Mouse (Mus musculus) liver, embryonic 14.5 days (tissue): ENCODE measurements around the gene Spats2. TPM values are rescaled to one million over a fixed set of nuclear protein-coding genes. Genes with fewer than 3 reads are reported as not detected.

ENCODE experiments used
- ATAC-seq: fragments of 200-750 bp; cut with Nextera tagmentation; 2 replicates; pipeline ENCODE4 v1.8.0; 2017; ENCODE audit warnings: moderate number of reproducible peaks, mild to moderate bottlenecking, moderate library complexity; ENCODE audit not compliant: insufficient read depth
- DNase-seq, 3 experiments: peaks; one replicate each; pipeline ENCODE4 v3.0.0-alpha.2; 2012 to 2013; ENCODE audit warnings: low read depth in 3 of 3, low spot score in 3 of 3
- H3K27ac ChIP-seq: fragments of 300-500 bp; sonication (generic); 2 replicates; pipeline ENCODE4 v1.5.1; 2014; ENCODE audit warnings: moderate library complexity, mild to moderate bottlenecking, control low read depth, inconsistent platforms
- H3K27me3 ChIP-seq: fragments of 300-500 bp; sonication (generic); 2 replicates; pipeline ENCODE4 v1.6.1; 2014; ENCODE audit warnings: mild to moderate bottlenecking, low read length, moderate library complexity; ENCODE audit not compliant: control insufficient read depth, insufficient read depth
- H3K36me3 ChIP-seq: fragments of 300-500 bp; sonication (generic); replicated peaks from 2 replicates; pipeline ENCODE4 v1.6.1; 2014; ENCODE audit warnings: low read depth; ENCODE audit not compliant: control insufficient read depth, insufficient read depth
- H3K4me1 ChIP-seq, 2 experiments: fragments of 200-500 bp in 1 of 2; fragments of 300-500 bp in 1 of 2; sonication (generic) in 1 of 2; replicated peaks; 2 replicates each; pipeline ENCODE4 v1.6.1; 2012 to 2014; ENCODE audit warnings: antibody characterized with exemption in 1 of 2, inconsistent platforms in 1 of 2, low read length in 1 of 2; ENCODE audit not compliant: control insufficient read depth in 2 of 2, insufficient read depth in 2 of 2
- H3K4me2 ChIP-seq: fragments of 300-500 bp; sonication (generic); 2 replicates; pipeline ENCODE4 v1.6.1; 2014; ENCODE audit warnings: low read depth, mild to moderate bottlenecking, control low read depth, moderate library complexity
- H3K4me3 ChIP-seq, 2 experiments: fragments of 200-500 bp in 1 of 2; fragments of 300-500 bp in 1 of 2; sonication (generic) in 1 of 2; 2 replicates each; pipeline ENCODE4 v1.5.1; 2012 to 2014; ENCODE audit warnings: low read depth in 2 of 2, low read length in 2 of 2, mild to moderate bottlenecking in 2 of 2, control low read depth in 1 of 2, inconsistent platforms in 1 of 2, moderate library complexity in 1 of 2; ENCODE audit not compliant: insufficient read depth in 1 of 2
- H3K9ac ChIP-seq: fragments of 300-500 bp; sonication (generic); replicated peaks from 2 replicates; pipeline ENCODE4 v1.6.1; 2014; ENCODE audit warnings: mild to moderate bottlenecking, control low read depth, moderate library complexity
- H3K9me3 ChIP-seq: fragments of 300-500 bp; sonication (generic); 2 replicates; pipeline ENCODE4 v1.6.1; 2016; ENCODE audit warnings: low read length, mixed read lengths; ENCODE audit not compliant: control insufficient read depth
- CTCF ChIP-seq: IDR thresholded peaks from 2 replicates; pipeline ENCODE4 v1.5.1; 2016; ENCODE audit warnings: antibody characterized with exemption, low read depth, control low read depth
- EP300 ChIP-seq: IDR thresholded peaks from 2 replicates; pipeline ENCODE4 v1.6.1; 2016; ENCODE audit warnings: antibody characterized with exemption, low read depth
- WGBS: fragments of 180-500 bp; shearing (Covaris S2); extraction: QIAGEN DNeasy Blood & Tissue Kit; methylation state at CpG from one replicate; pipeline ENCODE4 v1.1.7; 2014; ENCODE audit not compliant: insufficient replicate concordance; 5-methylcytosine and 5-hydroxymethylcytosine counted together
- microRNA-seq: library from miRNA; unstranded; fragments of <30 nt; microRNA quantifications from one replicate; pipeline ENCODE4, GENCODE M21; 2016
- polyA plus RNA-seq, 2 experiments: library from polyadenylated mRNA; depleted of rRNA in 1 of 2; stranded (reverse) in 1 of 2; unstranded in 1 of 2; fragments of >200 nt; fragmentation: Nextera tagmentation in 1 of 2; extraction: Ambion mirVana in 1 of 2; gene quantifications; 2 replicates each; pipeline versions ENCODE4 v1.2.1 to v1.2.3; 2012 to 2014

Spats2 gene
- polyA plus RNA-seq, 2 experiments, result 6.7 to 7.7 TPM

DNA sequence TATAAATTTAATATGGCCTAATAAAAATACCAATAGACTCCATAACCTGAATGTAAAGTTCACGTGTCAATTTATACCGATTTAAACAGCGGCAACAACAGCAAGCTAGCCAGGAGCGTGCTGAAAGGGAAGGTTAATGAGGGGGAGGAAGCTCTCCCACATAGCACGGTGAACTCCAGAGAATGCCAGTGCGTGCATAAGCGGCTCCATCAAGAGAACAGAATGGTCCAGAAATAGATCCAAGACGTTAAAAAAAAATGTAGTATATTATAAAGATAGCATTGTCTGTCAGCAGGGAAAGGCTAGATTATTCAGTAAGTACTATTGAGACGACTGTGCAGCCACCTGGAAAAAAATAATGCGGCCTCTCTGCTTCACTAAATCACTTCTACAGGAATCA lies 137.0 kb downstream of the Spats2 start:
- WGBS, result 69% methylated on average over 10 of the region's 10 CpGs
- no peak for ATAC-seq

More for the DNA sequence above, 137.0 kb downstream of the Spats2 start:
- H3K9me3 ChIP-seq, result no peaks in the 10 kb centered on the region
- DNase-seq, result no peak
- H3K27ac ChIP-seq, result no peak overlapping the region
- H3K27me3 ChIP-seq, result no peaks in the 10 kb centered on the region
- no peak overlapping the region for H3K4me2 ChIP-seq
- TF ChIP-seq EP300 (no peak), CTCF (no peak)
- no peak overlapping the region for H3K4me3 ChIP-seq
- no peak overlapping the region for H3K9ac ChIP-seq
- no peaks in the 10 kb centered on the region for H3K36me3 ChIP-seq
- H3K4me1 ChIP-seq, result peaks cover 0 to 12% of the 10 kb centered on the region in 2 experiments; a peak in 3 of 4 replicates

Small RNA genes lying within 50 kb of the gene (microRNA-seq; reads per million reads assigned to microRNA genes)
- gene Mir6960, result 1.7 reads per million

Other genes with a start within 250 kb of the Spats2 start
- 2.3 and 2.5 TPM in 2 replicates for gene Rhebl1, start 231.4 kb upstream of the Spats2 start, polyA plus RNA-seq (2012; rRNA removed)
- 2.9 and 3.2 TPM in 2 replicates for gene Rhebl1, start 231.4 kb upstream of the Spats2 start, polyA plus RNA-seq (2014; fragmentation: Nextera tagmentation; extraction: Ambion mirVana)
- 0.04 and 0.08 TPM in 2 replicates for gene Dhh, start 227.4 kb upstream of the Spats2 start, polyA plus RNA-seq (2012; rRNA removed)
- 0.09 TPM in 1 of 2 replicates, not detected in the other for gene Dhh, start 227.4 kb upstream of the Spats2 start, polyA plus RNA-seq (2014; fragmentation: Nextera tagmentation; extraction: Ambion mirVana)
- gene Lmbr1l, start 207.7 kb upstream of the Spats2 start, polyA plus RNA-seq (2012; rRNA removed), result 4.5 and 7.1 TPM in 2 replicates
- 0.34 and 0.70 TPM in 2 replicates for gene Lmbr1l, start 207.7 kb upstream of the Spats2 start, polyA plus RNA-seq (2014; fragmentation: Nextera tagmentation; extraction: Ambion mirVana)
- gene Tuba1b, start 191.4 kb upstream of the Spats2 start, polyA plus RNA-seq (2012; rRNA removed), result 1,442 and 1,688 TPM in 2 replicates
- 1,211 and 1,290 TPM in 2 replicates for gene Tuba1b, start 191.4 kb upstream of the Spats2 start, polyA plus RNA-seq (2014; fragmentation: Nextera tagmentation; extraction: Ambion mirVana)
- gene Gm49450, start 172.4 kb upstream of the Spats2 start, polyA plus RNA-seq (2012; rRNA removed), result 0.15 and 6.4 TPM in 2 replicates
- gene Gm49450, start 172.4 kb upstream of the Spats2 start, polyA plus RNA-seq (2014; fragmentation: Nextera tagmentation; extraction: Ambion mirVana), result not detected in 2 replicates
- 44.7 and 62.0 TPM in 2 replicates for gene Tuba1a, start 172.2 kb upstream of the Spats2 start, polyA plus RNA-seq (2012; rRNA removed)
- 60.1 and 69.0 TPM in 2 replicates for gene Tuba1a, start 172.2 kb upstream of the Spats2 start, polyA plus RNA-seq (2014; fragmentation: Nextera tagmentation; extraction: Ambion mirVana)
- 273 and 373 TPM in 2 replicates for gene Tuba1c, start 96.0 kb upstream of the Spats2 start, polyA plus RNA-seq (2012; rRNA removed)
- 277 and 278 TPM in 2 replicates for gene Tuba1c, start 96.0 kb upstream of the Spats2 start, polyA plus RNA-seq (2014; fragmentation: Nextera tagmentation; extraction: Ambion mirVana)
- gene Prph, start 70.7 kb upstream of the Spats2 start, polyA plus RNA-seq (2012; rRNA removed), result 1.1 and 1.2 TPM in 2 replicates
- gene Prph, start 70.7 kb upstream of the Spats2 start, polyA plus RNA-seq (2014; fragmentation: Nextera tagmentation; extraction: Ambion mirVana), result 0.32 and 0.53 TPM in 2 replicates
- gene Troap, start 51.3 kb upstream of the Spats2 start, polyA plus RNA-seq (2012; rRNA removed), result 14.3 and 15.7 TPM in 2 replicates
- gene Troap, start 51.3 kb upstream of the Spats2 start, polyA plus RNA-seq (2014; fragmentation: Nextera tagmentation; extraction: Ambion mirVana), result 11.1 and 12.1 TPM in 2 replicates
- gene C1ql4, start 38.1 kb upstream of the Spats2 start, polyA plus RNA-seq (2012; rRNA removed), result not detected in 2 replicates
- not detected in 2 replicates for gene C1ql4, start 38.1 kb upstream of the Spats2 start, polyA plus RNA-seq (2014; fragmentation: Nextera tagmentation; extraction: Ambion mirVana)
- 11.4 and 12.1 TPM in 2 replicates for gene Dnajc22, start 32.7 kb upstream of the Spats2 start, polyA plus RNA-seq (2012; rRNA removed)
- gene Dnajc22, start 32.7 kb upstream of the Spats2 start, polyA plus RNA-seq (2014; fragmentation: Nextera tagmentation; extraction: Ambion mirVana), result 10.9 and 11.6 TPM in 2 replicates
- gene Kcnh3, start 98.9 kb downstream of the Spats2 start, polyA plus RNA-seq (2012; rRNA removed), result 0.12 and 0.13 TPM in 2 replicates
- gene Kcnh3, start 98.9 kb downstream of the Spats2 start, polyA plus RNA-seq (2014; fragmentation: Nextera tagmentation; extraction: Ambion mirVana), result 0.13 TPM in 2 replicates
- gene Mcrs1, start 126.0 kb downstream of the Spats2 start, polyA plus RNA-seq (2012; rRNA removed), result 25.6 and 26.2 TPM in 2 replicates
- 41.2 and 47.1 TPM in 2 replicates for gene Mcrs1, start 126.0 kb downstream of the Spats2 start, polyA plus RNA-seq (2014; fragmentation: Nextera tagmentation; extraction: Ambion mirVana)
- gene Prpf40b, start 169.2 kb downstream of the Spats2 start, polyA plus RNA-seq (2012; rRNA removed), result 8.0 and 8.9 TPM in 2 replicates
- 3.6 and 4.0 TPM in 2 replicates for gene Prpf40b, start 169.2 kb downstream of the Spats2 start, polyA plus RNA-seq (2014; fragmentation: Nextera tagmentation; extraction: Ambion mirVana)
- gene Fam186b, start 170.0 kb downstream of the Spats2 start, polyA plus RNA-seq (2012; rRNA removed), result 0.01 TPM in 2 replicates
- 0.21 TPM in 1 of 2 replicates, not detected in the other for gene Fam186b, start 170.0 kb downstream of the Spats2 start, polyA plus RNA-seq (2014; fragmentation: Nextera tagmentation; extraction: Ambion mirVana)
- gene Fmnl3, start 244.6 kb downstream of the Spats2 start, polyA plus RNA-seq (2012; rRNA removed), result 3.2 and 3.7 TPM in 2 replicates
- 1.4 and 1.5 TPM in 2 replicates for gene Fmnl3, start 244.6 kb downstream of the Spats2 start, polyA plus RNA-seq (2014; fragmentation: Nextera tagmentation; extraction: Ambion mirVana)